Mouse (Mus musculus) gastrocnemius, adult 2 months (tissue): ENCODE results near the gene Bend7. TPM values are rescaled to one million over a fixed set of nuclear protein-coding genes. Genes with fewer than 3 reads are reported as not detected.

ENCODE experiments used
- DNase-seq: peaks from one replicate; pipeline ENCODE4 v3.0.0; 2022
- H3K27ac ChIP-seq: fragments of 200-600 bp; 2 replicates; pipeline ENCODE4 v1.8.1; 2022; ENCODE audit warnings: mild to moderate bottlenecking
- H3K4me3 ChIP-seq: fragments of 200-600 bp; 2 replicates; pipeline ENCODE4 v1.8.1; 2022; ENCODE audit warnings: mild to moderate bottlenecking, moderate library complexity
- CTCF ChIP-seq: fragments of 200-600 bp; IDR thresholded peaks from 2 replicates; pipeline ENCODE4 v1.8.1; 2022; ENCODE audit warnings: antibody characterized with exemption, mild to moderate bottlenecking, moderate library complexity
- intact Hi-C: fragments of 180-260 bp; cut with DNase I; formaldehyde crosslinking; loops from one replicate; pipeline ENCODE4 v1.15.1; 2025
- total RNA-seq, 2 experiments: library from RNA; stranded (reverse); gene quantifications; 2 replicates each; pipeline ENCODE4 v1.2.3; 2021

Bend7 gene
- total RNA-seq, 2 experiments from 2014 or later = 2.2 to 2.6 TPM

DNA sequence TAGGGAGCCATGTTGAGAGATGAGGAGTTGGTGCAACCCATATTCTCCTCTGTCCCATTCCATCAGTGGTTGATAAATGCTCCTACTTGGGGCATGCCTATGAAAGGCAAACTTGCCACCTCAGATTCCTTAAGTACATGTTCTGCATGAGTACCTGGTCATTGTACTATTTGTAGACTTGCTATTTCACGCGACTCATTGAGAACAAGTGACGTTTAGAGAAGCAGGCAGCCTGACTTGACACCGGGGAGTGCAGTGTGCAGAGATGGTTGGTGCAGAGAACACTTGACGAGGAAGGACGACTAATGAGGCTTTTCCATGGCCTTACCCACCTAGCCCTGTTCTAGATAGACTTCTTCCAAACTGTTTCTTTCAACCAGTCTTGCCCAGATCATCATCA is 34.3 kb downstream of the Bend7 start:
- Histone ChIP-seq H3K4me3 (no peak overlapping the region), H3K27ac (no peak overlapping the region)
- TF ChIP-seq CTCF = no peak
- DNase-seq = no peak
- intact Hi-C loops = no loop called here

DNA sequence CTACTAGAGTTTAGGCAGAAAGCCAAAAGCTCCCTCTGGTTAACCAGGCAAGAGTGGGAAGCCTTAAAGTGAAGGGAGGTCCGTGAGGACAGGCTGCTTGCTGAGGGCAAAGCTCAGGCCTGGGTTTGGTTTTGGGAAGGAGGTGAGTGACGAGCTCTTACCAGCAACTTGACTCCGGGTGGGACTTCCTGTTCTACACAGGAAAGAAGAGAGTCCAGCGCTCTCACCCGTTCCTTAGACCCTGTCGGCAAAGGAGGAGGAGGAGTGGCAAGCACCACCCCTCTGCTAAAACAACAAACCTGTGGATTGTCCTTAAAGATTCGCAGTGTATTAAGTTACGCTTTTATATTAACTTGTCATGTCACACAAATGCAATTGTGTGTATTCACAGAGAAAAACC is 38.1 kb downstream of the Bend7 start:
- TF ChIP-seq CTCF = no peak
- intact Hi-C loops = no loop called here
- DNase-seq = no peak
- no peak overlapping the region for H3K4me3 ChIP-seq
- no peak overlapping the region for H3K27ac ChIP-seq

DNA sequence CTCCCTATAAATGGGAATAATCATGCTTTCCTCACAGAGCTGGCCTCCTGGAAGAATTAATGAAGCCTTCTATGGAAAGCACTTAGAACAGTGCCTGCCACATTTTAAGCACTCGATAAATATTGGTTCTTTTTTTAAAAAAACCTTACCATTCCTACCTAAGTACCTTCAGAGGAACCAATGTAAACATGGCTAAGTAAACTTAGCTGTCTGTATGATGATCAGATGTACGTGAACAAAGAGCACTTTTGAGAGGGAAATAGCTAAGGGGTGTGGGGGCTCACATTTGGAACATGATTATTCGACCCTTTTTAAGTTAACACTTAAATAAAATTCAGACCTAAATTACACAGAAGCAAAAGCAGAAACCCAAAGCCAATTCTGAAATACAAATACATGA is 39.6 kb downstream of the Bend7 start:
- intact Hi-C loops = no loop called here
- Histone ChIP-seq H3K27ac (no peak overlapping the region), H3K4me3 (no peak overlapping the region)
- DNase-seq = no peak
- no peak for TF ChIP-seq CTCF

DNA sequence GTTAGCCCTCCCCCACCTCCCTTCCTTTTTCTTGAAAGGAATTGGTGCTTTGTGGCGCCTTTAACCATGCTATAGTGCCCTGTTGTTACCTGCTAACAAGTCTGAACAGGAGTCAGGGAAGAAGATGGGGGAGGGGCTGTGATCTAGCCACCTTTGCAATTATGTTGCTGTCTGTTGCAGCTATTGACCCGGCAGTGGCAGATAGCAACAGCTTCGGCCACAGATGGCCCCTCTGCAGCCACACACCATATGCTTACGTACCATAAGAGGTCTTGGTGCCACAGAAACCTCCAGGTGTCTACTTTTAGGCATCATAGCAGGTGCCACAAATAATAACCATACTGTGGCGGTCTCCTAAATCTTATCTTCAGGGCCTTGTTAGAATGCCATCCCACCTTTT is 43.1 kb downstream of the Bend7 start:
- intact Hi-C loops = no loop called here
- DNase-seq = no peak
- Histone ChIP-seq H3K4me3 (no peak overlapping the region), H3K27ac (no peak overlapping the region)
- TF ChIP-seq CTCF = no peak

DNA sequence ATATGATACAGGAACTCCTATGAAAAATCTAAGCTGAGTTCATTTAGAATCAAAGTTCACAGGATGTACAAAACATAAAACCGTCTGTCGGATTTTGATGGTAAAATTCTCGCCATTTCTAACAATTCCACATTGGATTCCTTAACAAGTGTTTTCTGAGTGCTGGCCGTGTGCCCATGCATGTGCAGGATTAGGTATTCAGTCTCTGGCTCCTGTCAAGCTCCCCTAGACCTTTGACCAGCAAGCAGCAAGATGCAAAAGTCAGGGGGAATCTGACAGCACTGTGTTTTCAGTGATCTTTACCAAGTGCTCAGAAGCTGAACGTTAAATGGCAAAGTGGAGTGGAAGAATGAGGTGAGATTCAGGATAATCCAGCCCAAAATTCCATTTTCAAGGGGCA is 44.3 kb downstream of the Bend7 start:
- H3K27ac ChIP-seq = no peak overlapping the region
- DNase-seq = no peak
- intact Hi-C loops = no loop called here
- H3K4me3 ChIP-seq = no peak overlapping the region
- no peak for TF ChIP-seq CTCF

DNA sequence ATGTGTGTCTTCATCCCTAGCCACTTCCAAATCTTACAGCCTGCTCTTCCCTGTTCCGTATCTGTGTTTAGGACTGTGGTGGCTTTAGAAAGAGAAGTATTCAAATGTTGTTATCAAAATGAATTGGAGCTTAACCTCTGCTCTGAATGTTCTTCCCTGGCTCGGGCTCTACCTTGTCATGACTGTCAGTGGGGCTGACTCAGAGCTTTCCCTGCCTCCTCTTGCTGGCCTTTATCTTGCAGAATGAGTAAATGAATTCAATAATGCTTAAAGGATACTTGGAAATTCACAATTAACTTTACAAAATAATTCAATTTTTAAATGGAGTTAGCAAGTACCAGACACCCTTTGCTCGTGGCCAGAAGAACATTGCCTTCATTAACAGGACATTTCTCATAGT is 46.4 kb downstream of the Bend7 start:
- intact Hi-C loops = loop anchor here (2.0 kb wide), 1 partner anchor 23 kb away; no protein-coding TSS in a partner anchor
- no peak for TF ChIP-seq CTCF
- H3K4me3 ChIP-seq = no peak overlapping the region
- no peak for DNase-seq
- no peak overlapping the region for H3K27ac ChIP-seq

DNA sequence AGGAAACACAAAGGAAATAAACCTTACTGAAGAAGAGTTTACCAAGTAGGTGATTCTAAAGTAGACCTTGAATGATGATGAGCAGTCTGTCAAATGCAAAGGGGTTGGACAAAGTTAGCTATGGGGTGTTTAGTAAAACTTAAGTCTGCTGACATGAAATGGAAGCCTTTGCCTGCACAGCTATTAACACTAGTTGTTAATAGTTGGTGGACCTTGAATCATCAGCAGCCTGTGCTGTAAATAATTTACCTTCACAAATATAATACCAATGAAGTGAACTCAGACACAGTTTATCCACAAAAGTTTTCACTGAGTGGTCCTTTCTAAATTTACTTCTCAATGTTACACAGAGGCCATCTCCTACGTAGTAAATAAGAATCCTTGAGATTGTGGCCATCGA is 52.7 kb downstream of the Bend7 start:
- intact Hi-C loops = no loop called here
- H3K4me3 ChIP-seq = no peak overlapping the region
- DNase-seq = no peak
- H3K27ac ChIP-seq = no peak overlapping the region
- TF ChIP-seq CTCF = no peak

DNA sequence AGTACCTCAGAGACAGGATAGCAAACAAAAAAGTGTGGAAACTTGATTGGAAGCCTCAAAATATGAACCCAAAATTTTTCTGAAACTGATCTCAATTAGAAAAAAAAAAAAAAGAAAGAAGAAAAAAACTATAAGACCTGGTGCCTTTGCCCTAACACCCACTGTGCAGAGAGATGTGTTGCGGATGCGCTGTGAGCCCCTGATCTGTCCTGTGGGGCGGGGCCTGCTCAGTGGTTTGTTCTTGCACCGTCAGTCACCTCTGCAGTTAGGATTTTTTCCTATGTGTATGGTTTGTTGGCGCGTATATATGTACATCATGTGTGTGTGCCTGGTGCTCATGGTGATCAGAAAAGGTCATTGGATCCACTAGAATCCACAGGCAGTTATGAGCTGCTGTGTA is 56.3 kb downstream of the Bend7 start:
- intact Hi-C loops = no loop called here

DNA sequence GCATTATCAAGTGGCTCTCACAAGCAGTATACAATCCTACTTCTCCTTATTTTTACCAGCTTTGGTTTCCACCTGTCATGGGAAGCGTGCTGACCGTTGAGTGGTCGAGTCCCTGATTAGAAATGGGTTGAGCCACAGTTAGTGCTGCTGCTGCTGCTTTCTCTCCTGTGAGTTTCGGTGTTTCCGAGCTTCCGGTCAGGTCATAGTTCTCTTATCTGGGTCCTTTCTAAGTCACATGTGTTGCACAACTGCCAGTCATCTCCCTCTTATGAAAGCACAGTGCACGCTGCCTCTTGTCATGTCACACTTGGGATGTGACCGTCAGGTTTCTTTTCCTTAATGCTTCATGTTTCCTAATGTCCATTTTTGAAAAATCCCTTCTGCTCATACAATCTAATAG is 59.7 kb downstream of the Bend7 start:
- Histone ChIP-seq H3K27ac (no peak overlapping the region), H3K4me3 (no peak overlapping the region)
- TF ChIP-seq CTCF = no peak
- no peak for DNase-seq
- intact Hi-C loops = no loop called here

More for the DNA sequence above, 56.3 kb downstream of the Bend7 start:
- Histone ChIP-seq H3K4me3 (no peak overlapping the region), H3K27ac (no peak overlapping the region)
- DNase-seq = no peak
- no peak for TF ChIP-seq CTCF

DNA sequence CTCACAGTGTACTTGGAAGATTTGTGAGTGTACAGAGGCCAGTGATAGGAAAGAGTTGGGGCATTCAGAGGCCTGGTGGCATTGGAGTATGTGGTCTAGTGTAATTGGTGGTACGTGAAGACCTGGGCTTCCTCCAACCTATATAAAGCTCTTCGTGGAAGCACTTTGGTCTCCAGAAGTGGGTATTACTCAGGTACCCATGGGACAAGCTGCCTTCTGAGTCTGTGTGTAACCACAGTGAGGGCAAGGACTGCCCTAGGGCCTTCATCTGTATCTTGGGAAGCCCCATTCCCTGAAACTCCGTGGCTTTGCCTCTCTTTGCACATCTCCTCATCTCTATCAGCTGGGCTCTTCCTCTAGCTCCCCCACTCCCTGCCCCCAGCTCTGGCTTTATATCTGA is 64.0 kb downstream of the Bend7 start:
- intact Hi-C loops = no loop called here
- Histone ChIP-seq H3K4me3 (no peak overlapping the region), H3K27ac (no peak overlapping the region)
- TF ChIP-seq CTCF = no peak
- DNase-seq = no peak

DNA sequence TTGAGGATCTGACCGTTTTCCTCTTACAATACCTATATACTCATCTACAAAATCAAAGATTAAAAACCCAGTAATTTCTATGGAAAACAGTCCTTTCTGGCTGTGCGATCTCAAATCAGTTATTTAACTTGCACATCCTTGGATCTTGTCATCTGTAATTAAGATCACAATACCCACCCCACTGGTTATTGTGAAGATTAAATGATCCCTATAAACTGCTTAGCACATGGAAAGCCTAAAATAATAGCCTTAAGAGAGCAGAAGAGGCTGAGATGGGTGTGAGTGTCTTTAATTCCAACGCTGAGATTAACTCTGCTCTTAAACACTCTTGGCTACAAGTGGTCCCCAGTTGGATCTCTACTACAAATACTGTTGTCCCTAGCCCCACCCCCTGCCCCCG is 64.8 kb downstream of the Bend7 start:
- intact Hi-C loops = no loop called here
- H3K27ac ChIP-seq = no peak overlapping the region
- no peak for TF ChIP-seq CTCF
- H3K4me3 ChIP-seq = no peak overlapping the region
- no peak for DNase-seq

DNA sequence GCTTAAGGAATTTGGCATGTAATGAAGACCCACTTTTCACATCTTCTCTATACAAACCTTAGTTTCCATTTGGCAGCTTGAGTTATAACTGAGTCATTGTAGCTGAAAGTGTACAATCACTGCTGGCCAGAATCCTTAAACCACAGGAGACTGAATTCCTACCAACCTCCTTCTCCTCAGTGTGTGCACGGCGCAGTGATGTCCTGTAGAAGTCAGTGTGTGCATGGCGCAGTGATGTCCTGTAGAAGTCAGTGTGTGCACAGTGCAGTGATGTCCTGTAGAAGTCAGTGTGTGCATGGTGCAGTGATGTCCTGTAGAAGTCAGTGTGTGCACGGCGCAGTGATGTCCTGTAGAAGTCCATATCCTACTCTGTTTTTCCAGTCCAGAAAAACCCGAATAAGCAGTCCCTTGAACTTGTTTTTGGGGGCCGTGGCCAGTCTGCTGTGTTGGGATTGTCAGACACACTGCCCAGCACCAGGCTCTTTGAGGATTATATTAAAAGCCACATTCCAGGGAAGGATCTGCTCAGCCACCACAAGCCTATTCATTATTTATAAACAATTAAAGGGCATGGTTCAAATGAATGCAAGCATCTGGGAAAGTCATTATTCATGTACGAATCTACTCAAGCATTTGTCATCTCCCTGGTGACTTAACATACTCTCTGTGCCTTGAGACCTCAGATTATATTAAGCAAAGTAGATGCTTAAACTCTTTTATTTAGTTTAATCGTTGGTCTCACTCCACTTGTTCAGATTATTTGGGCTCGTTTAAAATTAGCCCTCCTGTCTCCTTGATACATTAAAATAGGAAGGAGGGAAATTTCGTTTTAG is 65.4 kb downstream of the Bend7 start:
- no peak for TF ChIP-seq CTCF
- Histone ChIP-seq H3K4me3 (no peak overlapping the region), H3K27ac (no peak overlapping the region)
- intact Hi-C loops = no loop called here
- DNase-seq = no peak

DNA sequence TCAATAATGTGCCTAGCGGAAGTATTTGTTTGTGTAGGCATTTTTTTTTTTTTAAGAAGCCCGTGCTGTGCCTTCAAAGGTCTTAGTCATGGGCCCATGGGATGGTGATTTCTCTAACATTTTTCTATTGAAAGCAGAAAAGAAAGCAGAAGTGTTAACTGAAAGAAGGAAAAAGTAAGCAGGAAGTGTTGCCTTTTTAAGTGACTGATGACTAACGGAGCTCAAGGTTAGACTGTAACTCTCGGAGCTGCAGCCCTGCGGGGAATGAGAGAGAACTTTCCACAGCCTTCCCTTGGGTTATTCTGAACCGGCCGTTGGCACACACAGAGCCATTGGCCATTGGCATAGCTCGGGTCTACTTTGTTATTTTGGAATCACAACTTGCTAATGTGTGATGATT is 66.4 kb downstream of the Bend7 start:
- no peak overlapping the region for H3K4me3 ChIP-seq
- no peak for DNase-seq
- no peak for TF ChIP-seq CTCF
- H3K27ac ChIP-seq = no peak overlapping the region
- intact Hi-C loops = no loop called here

DNA sequence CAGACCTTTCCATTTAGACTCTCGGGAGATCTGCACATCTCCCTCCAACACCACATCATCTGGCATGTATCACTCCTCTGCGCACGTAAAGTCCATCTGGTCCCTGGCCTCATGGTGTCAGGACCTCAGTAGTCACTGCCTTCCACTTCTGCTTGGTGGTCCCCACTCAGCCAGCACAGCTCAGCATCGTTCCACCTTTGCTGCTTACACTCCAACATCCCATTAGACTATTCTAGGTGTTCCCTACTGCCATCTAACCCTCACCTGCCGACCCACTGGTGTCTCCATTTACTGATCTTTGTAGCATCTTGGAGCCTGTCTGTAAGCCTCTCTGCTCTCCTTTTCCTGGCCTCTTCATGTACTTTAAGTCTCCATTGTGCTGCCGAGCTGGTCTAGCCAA is 67.4 kb downstream of the Bend7 start:
- TF ChIP-seq CTCF = no peak
- H3K4me3 ChIP-seq = no peak overlapping the region
- DNase-seq = no peak
- no peak overlapping the region for H3K27ac ChIP-seq
- intact Hi-C loops = no loop called here
